Mouse (Mus musculus): Measurements from ENCODE around the gene Gan. TPM values are rescaled to one million over a fixed set of nuclear protein-coding genes. Genes with fewer than 3 reads are reported as not detected.

Gan gene
- polyA plus RNA-seq, 1 experiment from 2014 or later, result 1.6 TPM

- no peak for ATAC-seq (ENCODE audit: low FRiP score, low TSS enrichment)
- Histone ChIP-seq H3K27ac (ENCODE audit: low read length) (no peak overlapping the region), H3K36me3 (ENCODE audit: insufficient read depth, low read length) (no peaks in the 10 kb centered on the region), H3K4me3 (ENCODE audit: low read length) (no peak overlapping the region), H3K4me1 (ENCODE audit: insufficient read depth, low read length) (peaks cover 16% of the 10 kb centered on the region), H3K4me2 (replicated peaks; ENCODE audit: low read depth, low read length) (no peak overlapping the region), H3K9me3 (ENCODE audit: low read length) (no peaks in the 10 kb centered on the region), H3K27me3 (ENCODE audit: insufficient read depth, low read length) (no peaks in the 10 kb centered on the region), H3K9ac (replicated peaks; ENCODE audit: low read length) (no peak overlapping the region)
- 76% methylated on average over 6 of the region's 6 CpGs for WGBS
Observed at GRCm38 (mm10) chr8:117254496-117254895, 96.6 kb downstream of the Gan start.

GRCm38 (mm10) chr8:117256292-117256938 is 98.5 kb downstream of the Gan start:
- H3K27me3 ChIP-seq (ENCODE audit: insufficient read depth, low read length), result no peaks in the 10 kb centered on the region
- 1% methylated on average over 47 of the region's 92 CpGs for WGBS
- peak overlapping the region; percentile 86 for H3K27ac ChIP-seq (ENCODE audit: low read length)
- peak; percentile 92 for ATAC-seq (ENCODE audit: low FRiP score, low TSS enrichment)
- H3K9ac ChIP-seq (replicated peaks; ENCODE audit: low read length), result peak overlapping the region; percentile 94
- H3K4me3 ChIP-seq (ENCODE audit: low read length), result peak overlapping the region; percentile 92
- H3K4me1 ChIP-seq (ENCODE audit: insufficient read depth, low read length), result peaks cover 36% of the 10 kb centered on the region
- H3K36me3 ChIP-seq (ENCODE audit: insufficient read depth, low read length), result no peaks in the 10 kb centered on the region
- H3K9me3 ChIP-seq (ENCODE audit: low read length), result no peaks in the 10 kb centered on the region
- peak overlapping the region; percentile 85 for H3K4me2 ChIP-seq (replicated peaks; ENCODE audit: low read depth, low read length)

GRCm38 (mm10) chr8:117257029-117257820 is 99.3 kb downstream of the Gan start, which contains the start of gene Cmip:
TSS of gene Cmip (plus strand) at chr8:117257064.
- Histone ChIP-seq H3K4me1 (ENCODE audit: insufficient read depth, low read length) (peaks cover 44% of the 10 kb centered on the region), H3K9ac (replicated peaks; ENCODE audit: low read length) (peak within 1 kb of the TSS; percentile 94), H3K27ac (ENCODE audit: low read length) (peak within 1 kb of the TSS; percentile 86), H3K4me3 (ENCODE audit: low read length) (peak within 1 kb of the TSS; percentile 92), H3K4me2 (replicated peaks; ENCODE audit: low read depth, low read length) (peak within 1 kb of the TSS; percentile 85), H3K36me3 (ENCODE audit: insufficient read depth, low read length) (no peaks in the 10 kb centered on the region), H3K27me3 (ENCODE audit: insufficient read depth, low read length) (no peaks in the 10 kb centered on the region), H3K9me3 (ENCODE audit: low read length) (no peaks in the 10 kb centered on the region)
- ATAC-seq (ENCODE audit: low FRiP score, low TSS enrichment), result peak; percentile 10; the same call in 1 of the 2 replicates
- WGBS, result under 1% methylated on average over 65 of the region's 65 CpGs

- peak overlapping the region; percentile 94 for H3K9ac ChIP-seq (replicated peaks; ENCODE audit: low read length)
- peak overlapping the region; percentile 86 for H3K27ac ChIP-seq (ENCODE audit: low read length)
- H3K4me1 ChIP-seq (ENCODE audit: insufficient read depth, low read length), result peaks cover 51% of the 10 kb centered on the region
- peak overlapping the region; percentile 85 for H3K4me2 ChIP-seq (replicated peaks; ENCODE audit: low read depth, low read length)
- no peaks in the 10 kb centered on the region for H3K9me3 ChIP-seq (ENCODE audit: low read length)
- peak overlapping the region; percentile 92 for H3K4me3 ChIP-seq (ENCODE audit: low read length)
- ATAC-seq (ENCODE audit: low FRiP score, low TSS enrichment), result no peak
- WGBS, result 4% methylated on average over 22 of the region's 22 CpGs
- H3K27me3 ChIP-seq (ENCODE audit: insufficient read depth, low read length), result no peaks in the 10 kb centered on the region
- H3K36me3 ChIP-seq (ENCODE audit: insufficient read depth, low read length), result no peaks in the 10 kb centered on the region
Observed at GRCm38 (mm10) chr8:117257821-117258575, 100.1 kb downstream of the Gan start.

GRCm38 (mm10) chr8:117258576-117259040 is 100.7 kb downstream of the Gan start:
- ATAC-seq (ENCODE audit: low FRiP score, low TSS enrichment), result no peak
- no peaks in the 10 kb centered on the region for H3K9me3 ChIP-seq (ENCODE audit: low read length)
- H3K4me1 ChIP-seq (ENCODE audit: insufficient read depth, low read length), result peaks cover 53% of the 10 kb centered on the region
- peak overlapping the region; percentile 86 for H3K27ac ChIP-seq (ENCODE audit: low read length)
- no peaks in the 10 kb centered on the region for H3K36me3 ChIP-seq (ENCODE audit: insufficient read depth, low read length)
- peak overlapping the region; percentile 85 for H3K4me2 ChIP-seq (replicated peaks; ENCODE audit: low read depth, low read length)
- no peaks in the 10 kb centered on the region for H3K27me3 ChIP-seq (ENCODE audit: insufficient read depth, low read length)
- 25% methylated on average over 6 of the region's 6 CpGs for WGBS
- peak overlapping the region; percentile 92 for H3K4me3 ChIP-seq (ENCODE audit: low read length)
- peak overlapping the region; percentile 94 for H3K9ac ChIP-seq (replicated peaks; ENCODE audit: low read length)

GRCm38 (mm10) chr8:117259431-117260001 is 101.6 kb downstream of the Gan start:
- Histone ChIP-seq H3K4me1 (ENCODE audit: insufficient read depth, low read length) (peaks cover 55% of the 10 kb centered on the region), H3K27ac (ENCODE audit: low read length) (peak overlapping the region; percentile 51), H3K9me3 (ENCODE audit: low read length) (no peaks in the 10 kb centered on the region), H3K4me2 (replicated peaks; ENCODE audit: low read depth, low read length) (peak overlapping the region; percentile 85), H3K4me3 (ENCODE audit: low read length) (peak overlapping the region; percentile 92), H3K9ac (replicated peaks; ENCODE audit: low read length) (peak overlapping the region; percentile 94), H3K36me3 (ENCODE audit: insufficient read depth, low read length) (no peaks in the 10 kb centered on the region), H3K27me3 (ENCODE audit: insufficient read depth, low read length) (no peaks in the 10 kb centered on the region)
- WGBS, result 48% methylated on average over 11 of the region's 11 CpGs
- ATAC-seq (ENCODE audit: low FRiP score, low TSS enrichment), result no peak

GRCm38 (mm10) chr8:117260234-117260929 is 102.4 kb downstream of the Gan start:
- WGBS, result 26% methylated on average over 14 of the region's 14 CpGs
- Histone ChIP-seq H3K4me2 (replicated peaks; ENCODE audit: low read depth, low read length) (peak overlapping the region; percentile 85), H3K27me3 (ENCODE audit: insufficient read depth, low read length) (no peaks in the 10 kb centered on the region), H3K4me1 (ENCODE audit: insufficient read depth, low read length) (peaks cover 59% of the 10 kb centered on the region), H3K9ac (replicated peaks; ENCODE audit: low read length) (no peak overlapping the region), H3K9me3 (ENCODE audit: low read length) (no peaks in the 10 kb centered on the region), H3K27ac (ENCODE audit: low read length) (peak overlapping the region; percentile 51), H3K4me3 (ENCODE audit: low read length) (peak overlapping the region; percentile 15), H3K36me3 (ENCODE audit: insufficient read depth, low read length) (no peaks in the 10 kb centered on the region)
- no peak for ATAC-seq (ENCODE audit: low FRiP score, low TSS enrichment)

GRCm38 (mm10) chr8:117260930-117261475 is 103.1 kb downstream of the Gan start:
- Histone ChIP-seq H3K9ac (replicated peaks; ENCODE audit: low read length) (0 out of 2 replicates have a peak overlapping the region, but pooled peaks have one; percentile 25), H3K27ac (ENCODE audit: low read length) (no peak overlapping the region), H3K36me3 (ENCODE audit: insufficient read depth, low read length) (no peaks in the 10 kb centered on the region), H3K4me3 (ENCODE audit: low read length) (peak overlapping the region; percentile 15; the same call in 1 of the 2 replicates), H3K27me3 (ENCODE audit: insufficient read depth, low read length) (no peaks in the 10 kb centered on the region), H3K4me2 (replicated peaks; ENCODE audit: low read depth, low read length) (peak overlapping the region; percentile 85), H3K9me3 (ENCODE audit: low read length) (no peaks in the 10 kb centered on the region), H3K4me1 (ENCODE audit: insufficient read depth, low read length) (peaks cover 58% of the 10 kb centered on the region)
- whole genome bisulfite sequencing, result 40% methylated on average over 14 of the region's 14 CpGs
- ATAC-seq (ENCODE audit: low FRiP score, low TSS enrichment), result no peak
